Mouse (Mus musculus): ENCODE measurements around the gene Clic4. TPM values are rescaled to one million over a fixed set of nuclear protein-coding genes. Genes with fewer than 3 reads are reported as not detected.
"Not testable (repeated sequence)": the region's sequence is repeated elsewhere in the genome, so short reads cannot be mapped to it uniquely, and the experiment has no call there.

The Clic4 gene
- total RNA-seq, 2 experiments from 2014 or later: 253 to 258 TPM

- DNase-seq: peak; percentile 71 to 79
Measured at GRCm38 (mm10) chr4:135292477-135293089, 20.0 kb upstream of the Clic4 start.

GRCm38 (mm10) chr4:135291841-135292240, 19.2 kb upstream of the Clic4 start:
- DNase-seq: peak in 1 of 2 experiments; percentile 61

- no peak for DNase-seq
Measured at GRCm38 (mm10) chr4:135291199-135291598, 18.6 kb upstream of the Clic4 start.

- no peak for DNase-seq
Measured at GRCm38 (mm10) chr4:135287975-135288374, 15.4 kb upstream of the Clic4 start.

- peak; percentile 68 to 85 for DNase-seq
Measured at GRCm38 (mm10) chr4:135286833-135287395, 14.3 kb upstream of the Clic4 start.

GRCm38 (mm10) chr4:135286033-135286622, 13.5 kb upstream of the Clic4 start:
- no peak for DNase-seq

- DNase-seq: no peak
Measured at GRCm38 (mm10) chr4:135285436-135285835, 12.8 kb upstream of the Clic4 start.

- DNase-seq: no peak
Measured at GRCm38 (mm10) chr4:135283875-135284274, 11.3 kb upstream of the Clic4 start.

GRCm38 (mm10) chr4:135283417-135283816, 10.8 kb upstream of the Clic4 start:
- no peak for DNase-seq

GRCm38 (mm10) chr4:135282651-135283290, 10.2 kb upstream of the Clic4 start:
- DNase-seq: peak; percentile 73 to 88

- DNase-seq: not testable (repeated sequence)
Measured at GRCm38 (mm10) chr4:135280016-135280415, 7.4 kb upstream of the Clic4 start.

GRCm38 (mm10) chr4:135276681-135277379, 4.2 kb upstream of the Clic4 start:
- DNase-seq: no peak

- DNase-seq: no peak
Measured at GRCm38 (mm10) chr4:135274761-135275160, 2.1 kb upstream of the Clic4 start.

GRCm38 (mm10) chr4:135273307-135273682, 681 bp upstream of the Clic4 start:
- DNase-seq: no peak

- peak; percentile 85 to 86 for DNase-seq
Measured at GRCm38 (mm10) chr4:135271881-135272616, 565 bp downstream of the Clic4 start.

- DNase-seq: peak; percentile 66 to 79
Measured at GRCm38 (mm10) chr4:135271419-135271828, 1.2 kb downstream of the Clic4 start.

GRCm38 (mm10) chr4:135270476-135270875, 2.1 kb downstream of the Clic4 start:
- no peak for DNase-seq

- peak in 1 of 2 experiments; percentile 47 for DNase-seq
Measured at GRCm38 (mm10) chr4:135269656-135270341, 2.8 kb downstream of the Clic4 start.

- no peak for DNase-seq
Measured at GRCm38 (mm10) chr4:135267521-135267920, 5.1 kb downstream of the Clic4 start.

GRCm38 (mm10) chr4:135266987-135267386, 5.6 kb downstream of the Clic4 start:
- peak; percentile 72 to 86 for DNase-seq

GRCm38 (mm10) chr4:135260434-135260833, 12.2 kb downstream of the Clic4 start:
- no peak for DNase-seq
